Mouse (Mus musculus) adrenal gland, postnatal 25 days (tissue): Measurements from ENCODE around the gene 1700034J05Rik. TPM values are rescaled to one million over a fixed set of nuclear protein-coding genes. Genes with fewer than 3 reads are reported as not detected.

ENCODE experiments used
- DNase-seq: peaks from one replicate; pipeline ENCODE4 v3.0.0; 2021; ENCODE audit warnings: mixed read lengths
- total RNA-seq: library from RNA; stranded (reverse); gene quantifications from 2 replicates; pipeline ENCODE4 v1.2.3, GENCODE M21; 2021

Gene 1700034J05Rik
- total RNA-seq, 1 experiment from 2014 or later, result not detected

DNA sequence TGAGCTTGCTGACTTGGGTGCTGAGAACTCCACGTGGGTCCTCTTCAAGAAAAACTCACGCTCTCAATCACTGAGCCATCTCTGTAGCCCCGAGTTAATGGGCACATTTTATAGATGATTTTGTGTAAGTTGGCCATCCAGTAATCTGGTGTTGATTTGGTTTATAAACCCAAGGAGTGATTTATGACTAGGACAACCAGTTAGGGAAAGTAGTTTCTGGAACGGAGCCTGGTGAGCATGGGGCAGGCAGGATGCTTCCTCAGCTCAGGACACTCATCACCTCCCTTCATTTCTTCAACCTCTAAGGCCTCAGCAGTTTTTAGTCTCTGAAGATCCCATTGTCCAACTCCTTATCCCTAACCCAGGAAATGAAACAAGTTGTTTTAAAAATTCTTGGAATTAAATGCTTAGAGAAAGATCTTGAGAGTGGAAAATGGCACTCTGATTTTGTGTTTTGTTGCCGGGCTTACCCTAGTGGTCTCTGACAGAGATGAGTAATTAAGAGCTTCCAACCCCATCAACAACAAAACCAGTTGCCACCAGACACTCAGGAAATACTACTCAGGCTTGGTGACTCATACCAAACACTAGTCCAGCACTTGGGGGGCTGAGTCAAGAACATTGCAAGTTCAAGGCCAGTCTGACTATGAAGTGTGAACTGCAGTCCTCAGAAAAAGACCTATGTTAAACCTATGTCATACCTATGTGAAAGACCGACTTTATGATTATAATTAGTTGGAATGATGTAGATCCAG lies 9.4 kb upstream of the 1700034J05Rik start:
- DNase-seq, result no peak

DNA sequence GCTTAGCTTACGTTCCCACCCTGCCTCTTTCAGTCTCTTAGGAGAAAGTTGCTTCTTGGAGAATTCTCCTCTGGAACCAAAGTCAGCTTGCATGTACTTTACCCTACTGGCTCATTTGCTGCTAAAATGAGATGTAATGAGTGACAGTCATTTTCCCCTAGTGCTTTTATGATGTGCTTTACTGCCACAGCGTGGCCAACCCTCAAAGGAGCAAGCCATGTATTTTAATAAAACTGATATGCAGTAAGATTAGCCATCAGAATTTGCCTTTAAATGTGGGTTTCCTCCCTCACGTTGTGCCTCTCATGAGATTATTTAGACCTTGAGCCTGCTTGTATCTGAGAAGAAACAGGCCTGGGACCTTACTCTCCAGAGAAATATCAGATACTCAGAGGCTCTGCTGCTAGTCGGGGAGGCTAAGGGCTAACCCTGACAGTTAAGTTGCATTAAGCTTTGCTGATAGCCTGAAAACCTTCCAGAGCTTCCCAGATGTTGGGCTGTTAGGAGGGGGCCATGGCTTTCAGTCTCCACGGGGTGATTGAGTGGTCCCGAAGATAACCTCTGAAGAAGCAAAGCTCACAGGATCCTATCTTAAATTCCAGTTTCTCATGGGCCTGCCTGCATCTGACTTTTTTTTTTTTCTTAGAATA lies 7.7 kb upstream of the 1700034J05Rik start:
- DNase-seq, result no peak

DNA sequence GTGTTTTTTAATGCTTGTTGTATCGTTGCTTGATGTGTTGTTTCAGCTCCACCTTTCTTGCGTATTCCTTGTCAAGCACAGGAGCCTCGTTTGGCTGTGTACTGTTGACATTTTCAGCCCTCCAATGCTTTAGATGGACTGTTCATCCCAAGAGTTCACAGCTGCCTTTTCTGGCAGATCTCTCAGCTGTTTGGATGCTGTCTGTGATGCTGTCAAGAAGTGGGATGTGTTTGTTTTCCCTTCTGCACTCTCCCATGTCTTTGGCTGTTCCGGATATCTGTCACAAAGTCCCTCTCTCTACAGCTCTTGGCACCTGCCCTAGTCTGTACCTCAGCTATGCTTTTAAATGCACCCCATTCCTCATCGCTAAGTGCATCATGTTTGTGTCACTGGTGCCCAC lies 6.7 kb upstream of the 1700034J05Rik start:
- no peak for DNase-seq

DNA sequence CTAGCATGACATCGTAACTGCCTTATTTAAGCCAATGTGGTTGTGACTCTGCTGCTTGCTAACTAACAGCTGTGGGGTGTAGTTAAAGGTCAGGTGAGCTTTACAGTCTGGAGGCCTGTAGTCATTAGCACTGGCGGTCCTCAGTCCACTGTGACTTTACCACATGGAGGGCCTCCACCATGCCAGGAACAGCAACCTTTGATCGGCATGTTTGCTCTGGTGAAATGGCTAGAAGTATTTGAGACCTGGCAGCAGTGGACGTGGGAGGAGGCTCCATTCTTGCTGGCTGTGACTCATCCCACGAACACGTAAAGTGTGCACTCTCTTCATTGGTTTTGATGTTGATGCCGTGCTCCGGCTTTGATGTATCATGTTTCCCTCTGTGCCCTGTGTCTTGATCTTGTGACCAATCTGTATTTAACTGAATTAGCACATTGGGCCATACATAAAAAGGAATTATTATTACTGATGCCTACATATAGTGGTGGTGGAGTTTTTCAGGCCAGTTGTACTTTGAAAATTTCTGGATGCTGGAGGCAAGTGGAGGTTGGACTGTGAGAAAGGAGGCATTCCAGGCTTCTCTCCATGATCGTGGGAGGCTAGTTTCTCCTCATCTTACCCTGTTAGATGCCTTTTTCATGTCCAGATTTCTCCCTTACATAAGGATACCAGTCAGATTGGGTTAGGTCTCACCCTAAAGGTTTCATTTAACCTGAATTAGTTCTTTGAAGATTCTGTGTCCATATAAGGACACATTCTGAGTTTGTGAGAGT lies 5.9 kb upstream of the 1700034J05Rik start:
- DNase-seq, result no peak

DNA sequence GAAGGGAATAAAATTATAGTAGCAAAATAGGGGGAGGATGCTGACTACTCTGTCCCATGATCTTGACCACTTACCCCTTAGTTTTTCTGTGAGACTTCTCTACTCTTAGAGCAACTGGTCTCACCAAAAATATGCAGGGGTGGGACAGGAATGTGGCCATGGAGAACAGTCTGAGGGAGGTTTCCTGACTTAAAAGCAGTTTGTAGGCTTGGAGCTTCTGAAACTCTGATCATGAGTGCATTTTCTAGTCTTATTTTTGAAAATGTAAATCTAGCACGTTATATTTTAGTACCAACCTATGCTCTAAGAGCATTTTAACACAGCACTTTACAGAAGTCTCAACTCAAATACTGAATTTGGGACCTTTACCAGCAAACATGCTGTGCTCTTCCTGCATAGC lies 4.5 kb upstream of the 1700034J05Rik start:
- DNase-seq, result no peak

DNA sequence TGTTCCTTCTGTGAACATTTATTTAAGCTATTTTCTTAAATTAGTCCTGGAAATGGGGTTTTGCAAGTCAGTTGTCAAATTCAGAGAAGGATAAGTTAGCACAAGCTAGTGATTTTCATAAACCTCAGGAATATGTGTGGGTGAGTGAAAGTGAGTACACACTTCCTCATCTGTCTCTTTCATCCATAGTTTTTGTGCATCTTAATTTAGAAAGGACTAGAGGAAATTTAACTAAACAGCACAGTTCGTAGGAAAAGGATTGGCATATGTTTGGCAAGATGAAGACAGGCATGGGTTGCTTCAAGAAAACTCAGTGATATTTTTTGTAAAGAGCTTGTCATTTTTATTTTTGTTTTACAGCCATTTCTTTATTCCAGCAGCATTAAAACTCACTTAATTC lies 2.7 kb upstream of the 1700034J05Rik start:
- no peak for DNase-seq

DNA sequence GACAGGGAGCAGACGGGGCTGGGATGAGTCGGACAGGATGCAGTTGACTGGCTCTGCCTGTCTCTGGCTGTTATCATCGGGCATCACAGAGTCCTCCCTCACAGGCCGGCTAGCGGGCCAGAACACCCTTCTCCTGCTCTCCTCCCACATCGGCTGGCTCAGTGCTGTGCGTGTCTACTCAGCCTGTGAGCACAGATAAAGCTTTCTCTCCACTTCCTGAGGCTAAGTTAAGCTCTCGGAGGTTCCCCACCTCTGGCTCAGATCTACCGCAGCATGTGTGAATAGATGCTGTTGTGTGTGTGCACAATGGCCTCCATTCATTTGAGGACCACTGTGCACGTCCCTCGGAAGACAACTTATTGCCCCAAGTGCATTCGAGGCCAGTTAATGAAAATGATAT lies 1.7 kb upstream of the 1700034J05Rik start:
- DNase-seq, result no peak

DNA sequence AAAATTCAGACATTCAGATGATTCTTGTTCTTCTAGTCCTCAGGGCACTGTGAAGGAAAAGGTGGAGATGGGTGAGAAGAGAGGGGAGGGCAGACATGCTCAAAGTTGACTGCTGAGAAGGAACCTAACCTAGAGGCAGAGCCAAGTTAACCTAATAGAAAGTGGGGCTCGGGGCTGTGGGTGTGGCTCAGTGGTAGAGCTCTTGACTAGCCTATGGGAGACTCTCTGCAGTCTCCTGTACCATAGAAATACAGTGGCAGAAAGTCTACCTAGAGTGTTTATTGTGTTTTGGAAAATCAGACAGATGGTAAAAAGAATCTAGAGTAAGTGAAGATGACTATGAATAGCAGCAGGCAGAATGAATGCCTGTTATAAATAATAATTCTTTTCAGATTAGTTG lies 1.3 kb upstream of the 1700034J05Rik start:
- no peak for DNase-seq

DNA sequence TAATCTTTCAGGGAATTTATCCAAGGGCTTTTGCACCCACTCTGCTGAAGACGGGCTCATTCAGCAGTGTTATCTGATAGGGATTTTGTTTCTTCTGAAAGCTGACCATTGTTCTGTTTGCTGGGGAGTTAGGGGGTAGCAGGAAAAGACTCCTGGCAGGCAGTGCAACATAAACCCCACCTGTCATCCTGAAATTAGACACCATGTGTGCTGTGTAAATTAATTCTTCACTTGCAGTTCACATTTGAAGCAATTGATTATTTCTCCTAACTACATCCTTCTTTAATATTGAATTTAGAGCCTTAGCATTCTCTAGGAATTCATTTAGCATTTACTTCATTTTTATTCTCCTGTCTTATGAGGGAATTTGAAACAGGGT lies 3.8 kb downstream of the 1700034J05Rik start:
- no peak for DNase-seq

DNA sequence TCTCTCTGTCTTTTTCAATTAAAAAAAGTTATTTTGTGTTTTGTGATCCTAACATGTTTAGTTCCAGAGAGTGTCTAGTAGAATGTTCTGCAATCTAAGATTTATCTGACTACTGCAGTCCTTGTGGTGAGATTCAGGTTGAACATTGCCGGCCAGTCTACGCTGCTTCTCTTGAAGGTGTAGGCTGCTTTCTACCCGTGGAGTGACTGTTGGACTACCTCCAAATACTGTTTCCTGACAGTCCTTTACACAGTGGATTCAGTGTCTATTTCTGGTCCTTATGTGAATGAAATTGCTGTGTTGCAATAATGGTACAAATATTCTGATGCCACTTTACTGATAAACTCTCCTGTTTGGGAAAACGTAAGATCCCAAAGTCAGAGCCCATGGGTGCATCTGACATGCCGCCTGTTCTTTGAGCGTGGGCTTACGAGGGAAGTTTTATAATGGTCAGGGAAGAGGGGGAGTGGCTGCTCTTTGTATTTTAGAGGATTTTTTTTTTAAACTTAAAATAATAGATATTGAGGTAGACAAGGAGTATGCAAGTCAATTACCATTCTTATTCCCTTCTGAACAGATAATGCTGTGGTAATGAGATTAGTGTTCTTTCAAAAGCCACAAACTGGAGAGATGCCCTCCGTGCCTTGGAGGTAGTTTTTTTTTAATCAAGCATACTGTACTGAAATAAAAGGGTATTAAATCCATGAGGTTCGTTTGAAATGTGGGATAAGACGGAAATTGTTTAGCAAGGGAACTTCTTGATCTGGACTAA lies 4.4 kb downstream of the 1700034J05Rik start:
- DNase-seq, result no peak

DNA sequence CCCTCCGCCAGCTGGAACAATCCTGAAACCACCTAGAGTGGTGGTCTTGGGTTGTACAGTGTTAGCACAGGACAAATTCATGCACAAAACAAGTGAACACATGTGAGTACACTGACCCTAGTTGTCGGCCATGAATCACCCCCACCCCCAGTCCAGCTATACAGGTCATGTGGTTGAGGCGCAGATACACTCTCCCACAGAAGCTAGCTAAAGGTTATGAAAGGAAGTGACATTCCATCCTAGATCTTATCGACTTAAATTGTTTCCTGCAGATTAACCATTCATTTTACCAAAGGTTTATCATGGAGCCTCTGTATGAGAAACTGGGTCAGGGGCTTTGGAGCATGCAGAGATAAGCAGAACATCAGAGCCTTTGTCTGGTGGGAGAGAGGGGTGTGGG lies 7.0 kb downstream of the 1700034J05Rik start:
- DNase-seq, result no peak

DNA sequence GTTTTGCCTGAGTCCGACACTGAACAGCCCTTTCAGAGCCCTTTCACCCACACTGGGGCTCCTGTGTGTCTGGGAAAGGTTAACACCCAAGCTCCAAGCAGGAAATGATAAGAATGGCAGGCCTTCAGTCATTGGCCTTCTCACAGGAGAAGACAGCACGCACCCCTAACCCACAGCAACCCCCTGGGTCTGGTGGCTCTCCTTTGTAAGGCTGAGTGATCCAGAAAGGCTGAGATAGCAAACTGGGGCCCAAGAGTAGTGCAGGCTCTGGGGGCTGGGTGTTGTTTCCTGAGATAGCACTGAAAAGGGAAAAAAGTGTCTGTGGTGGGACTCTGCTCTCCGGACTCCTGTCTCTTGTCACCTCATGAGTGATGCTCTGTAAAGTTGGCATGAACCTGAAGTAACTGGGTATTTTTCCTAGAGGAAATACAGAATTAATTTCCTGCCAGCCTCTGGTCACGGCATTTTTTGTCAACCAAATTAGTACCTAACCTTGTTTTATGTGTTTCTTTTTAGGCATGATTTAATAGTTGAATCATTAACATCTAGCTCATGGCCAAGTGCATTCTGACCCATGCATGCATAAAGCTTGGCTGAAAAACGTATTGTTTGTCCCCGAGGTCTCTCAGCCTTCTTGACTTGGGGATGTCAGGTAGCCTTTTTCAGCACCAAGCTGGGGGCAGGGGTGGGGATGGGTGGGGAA lies 7.7 kb downstream of the 1700034J05Rik start:
- DNase-seq, result no peak

DNA sequence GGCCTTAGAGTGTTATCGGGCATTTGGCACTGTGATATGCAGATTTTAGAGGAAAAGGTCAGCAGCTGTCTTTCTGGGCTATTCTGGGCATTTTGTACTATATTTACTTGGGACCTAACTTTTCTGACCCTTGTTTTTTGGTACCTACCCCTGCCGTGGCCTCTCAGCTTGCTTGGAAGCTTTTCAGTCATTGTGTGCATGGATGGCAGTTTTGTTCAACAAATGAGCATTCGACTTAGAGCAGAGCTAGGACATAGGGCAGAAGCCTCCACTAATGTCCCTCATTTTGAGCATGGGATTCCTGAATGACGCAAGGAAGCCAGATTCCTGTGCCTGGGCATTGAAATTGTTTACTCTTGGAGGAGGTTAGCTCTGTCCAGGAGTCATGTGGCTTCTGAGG lies 9.4 kb downstream of the 1700034J05Rik start:
- DNase-seq, result no peak

DNA sequence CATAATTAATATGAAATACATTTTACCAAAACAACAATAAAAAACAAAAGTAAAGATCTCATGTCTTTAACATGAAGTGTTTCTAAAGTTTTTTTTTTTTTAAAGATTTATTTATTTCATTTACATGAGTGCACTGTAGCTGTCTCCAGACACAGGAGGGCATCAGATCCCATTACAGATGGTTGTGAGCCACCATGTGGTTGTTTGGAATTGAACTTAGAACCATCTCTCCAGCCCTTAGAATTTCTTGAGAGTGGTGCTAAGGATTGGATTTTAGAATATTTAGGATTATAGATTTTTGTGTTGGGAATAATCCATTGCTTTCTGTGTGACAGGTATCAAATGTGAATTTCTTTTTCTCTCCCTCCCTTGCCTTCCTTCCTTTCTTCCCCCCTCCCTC lies 10.2 kb downstream of the 1700034J05Rik start:
- no peak for DNase-seq

DNA sequence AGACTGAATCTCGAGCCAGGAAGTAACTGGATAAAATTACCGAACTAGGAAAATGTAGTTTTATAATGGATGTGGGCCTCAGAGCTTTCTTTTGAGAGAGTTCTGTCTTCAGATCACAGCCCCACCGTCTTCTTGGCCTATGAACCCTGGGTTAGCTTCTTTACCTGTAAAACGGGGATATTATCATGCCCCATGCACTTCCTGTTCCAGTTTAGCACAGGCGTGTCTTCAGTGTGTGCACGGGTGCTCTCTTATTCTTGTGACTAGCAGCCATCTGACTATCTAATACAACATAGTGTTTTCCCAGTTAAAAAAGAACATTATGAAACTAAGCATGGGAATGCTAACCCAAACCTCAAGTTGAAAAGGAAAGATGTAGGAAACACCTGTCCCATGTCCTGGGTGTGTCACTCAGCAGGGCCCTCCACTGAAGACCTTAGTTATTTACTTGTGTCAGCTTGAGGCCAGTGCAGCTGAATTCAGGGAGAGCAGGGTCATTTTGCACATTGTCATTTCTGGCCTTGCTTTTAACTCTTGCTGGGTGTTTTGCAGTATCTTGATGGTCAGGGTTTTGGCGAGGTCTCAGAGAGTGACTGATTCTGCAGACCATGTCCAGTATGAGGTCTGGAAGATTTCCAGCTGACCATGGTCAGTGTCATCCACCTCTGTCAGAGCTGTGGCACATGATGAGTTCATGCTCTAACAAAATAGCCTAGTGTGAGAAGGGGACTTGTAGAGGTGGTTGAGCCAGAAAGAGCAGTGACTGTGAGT lies 12.5 kb downstream of the 1700034J05Rik start:
- DNase-seq, result no peak

DNA sequence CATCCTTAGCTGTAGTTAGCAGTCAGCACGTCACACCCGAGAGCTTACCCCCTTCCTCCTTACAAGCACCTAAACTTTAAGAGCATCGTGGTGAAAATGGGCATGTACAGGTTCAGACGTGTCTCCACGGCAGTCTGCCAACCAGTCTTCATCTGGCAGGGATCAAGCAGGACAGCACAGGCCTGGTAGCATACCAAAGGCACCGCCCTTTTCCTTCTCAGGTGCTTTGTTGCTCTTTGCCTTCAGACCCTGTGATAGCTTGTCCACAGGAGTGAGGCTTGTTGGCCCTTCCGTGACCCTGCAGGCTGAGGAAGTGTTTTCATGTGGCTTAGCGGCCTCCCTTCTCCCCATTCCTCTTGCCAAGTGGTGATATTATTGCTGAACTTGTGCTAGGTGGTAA lies 15.2 kb downstream of the 1700034J05Rik start:
- DNase-seq, result no peak

DNA sequence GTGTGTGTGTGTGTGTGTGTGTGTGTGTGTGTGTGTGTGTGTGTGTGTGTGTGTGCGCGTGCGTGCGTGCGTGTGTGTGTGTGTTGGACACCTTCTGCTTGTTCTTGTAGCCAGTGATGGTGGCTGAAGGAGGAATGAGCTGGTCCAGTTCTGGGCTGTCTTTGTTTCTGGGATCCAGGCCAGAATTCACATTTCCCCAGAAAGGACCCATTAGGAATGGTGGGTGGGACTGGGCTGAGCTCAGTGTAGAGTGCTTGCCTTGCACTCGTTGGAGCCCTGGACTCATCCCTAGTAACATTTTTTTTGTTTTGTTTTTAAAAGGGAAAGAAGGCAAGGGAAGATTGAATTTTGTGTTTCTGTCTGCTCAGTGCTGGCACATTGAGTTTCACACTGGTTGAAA lies 18.3 kb downstream of the 1700034J05Rik start:
- no peak for DNase-seq

DNA sequence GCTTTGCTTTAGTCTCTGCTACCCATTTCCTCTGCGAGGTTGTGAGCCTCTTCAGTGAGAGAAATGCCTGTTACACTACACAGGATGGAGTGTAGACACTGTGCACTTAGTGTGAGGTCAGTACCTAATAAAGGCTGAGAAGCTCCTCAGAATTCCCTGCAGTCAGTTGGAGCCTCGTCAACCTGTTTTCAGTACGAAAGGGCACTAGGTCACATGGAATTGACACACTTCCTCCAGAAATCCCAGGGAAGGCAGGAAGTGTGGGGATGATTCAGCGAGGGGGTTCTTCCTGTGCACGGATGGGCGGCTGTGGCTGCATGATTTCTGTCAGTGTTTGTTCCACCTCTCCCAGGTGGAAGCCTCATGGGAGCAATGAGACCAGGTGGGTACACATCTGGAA lies 21.1 kb downstream of the 1700034J05Rik start:
- no peak for DNase-seq

DNA sequence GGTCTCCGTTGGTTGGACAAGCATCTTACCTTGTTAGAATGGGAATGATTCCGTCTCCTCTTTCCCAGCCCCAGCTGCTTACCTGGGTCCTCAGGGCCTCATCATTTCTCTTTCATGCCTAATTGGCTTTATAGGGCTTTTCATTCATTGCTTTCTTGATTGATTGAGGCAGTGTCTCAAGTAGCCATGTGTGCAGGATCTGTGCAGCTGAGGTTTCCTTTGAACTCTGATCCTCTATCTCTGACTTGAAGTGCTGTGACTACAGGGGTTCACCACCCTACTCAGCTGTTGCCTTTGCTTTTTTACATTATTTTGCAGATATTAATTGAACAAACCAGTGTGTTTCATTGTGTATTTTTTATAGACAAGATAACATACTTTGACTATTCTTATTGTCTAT lies 25.2 kb downstream of the 1700034J05Rik start:
- DNase-seq, result no peak

DNA sequence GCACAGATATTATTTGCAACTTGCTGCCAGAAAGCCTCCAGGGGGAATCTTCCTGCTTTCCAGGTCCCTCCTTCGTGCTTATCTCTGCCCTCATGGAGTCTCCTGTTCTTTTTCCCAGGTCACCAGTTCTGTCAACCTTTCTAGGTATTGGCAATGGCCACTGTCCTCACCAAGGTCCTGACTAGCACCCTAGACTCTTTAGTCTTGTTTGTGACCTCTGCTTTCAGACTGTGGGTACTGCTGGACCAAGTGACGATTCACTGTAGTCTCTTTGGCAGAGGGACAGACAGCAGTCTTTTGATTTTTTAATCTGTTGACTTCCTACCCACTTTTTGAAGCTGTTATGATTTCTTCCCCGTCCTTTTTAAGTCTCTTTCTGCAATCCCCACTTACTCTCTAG lies 26.1 kb downstream of the 1700034J05Rik start:
- DNase-seq, result no peak

DNA sequence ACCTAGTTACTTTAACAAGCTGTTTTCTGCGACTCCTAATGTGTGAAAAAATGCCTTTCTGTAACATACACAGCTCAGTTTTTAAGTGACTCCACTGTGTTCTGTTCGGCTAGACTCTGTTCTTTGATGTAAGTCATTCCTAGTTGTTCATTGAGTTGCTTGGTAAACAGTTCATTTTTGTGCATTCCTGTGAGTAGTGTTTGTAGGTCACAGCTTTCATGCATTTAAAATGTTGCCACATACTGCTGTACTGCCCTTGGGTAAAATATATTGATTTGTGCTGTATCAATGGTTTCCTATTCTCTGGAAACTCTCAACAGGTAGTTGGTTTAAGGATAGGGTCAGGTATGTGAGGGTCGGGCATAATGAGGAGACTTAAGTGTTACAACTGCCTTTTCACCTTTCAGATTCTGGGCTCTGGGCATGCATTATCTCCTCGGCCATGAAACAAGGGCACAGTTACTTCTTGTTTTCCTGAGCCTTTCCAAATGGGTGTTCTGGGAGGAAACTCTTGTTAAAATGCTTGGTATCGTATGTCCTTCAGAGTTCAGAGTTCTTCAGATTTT lies 27.7 kb downstream of the 1700034J05Rik start:
- DNase-seq, result no peak
